Mouse (Mus musculus): Measurements from ENCODE around the gene Gnb3.

DNA sequence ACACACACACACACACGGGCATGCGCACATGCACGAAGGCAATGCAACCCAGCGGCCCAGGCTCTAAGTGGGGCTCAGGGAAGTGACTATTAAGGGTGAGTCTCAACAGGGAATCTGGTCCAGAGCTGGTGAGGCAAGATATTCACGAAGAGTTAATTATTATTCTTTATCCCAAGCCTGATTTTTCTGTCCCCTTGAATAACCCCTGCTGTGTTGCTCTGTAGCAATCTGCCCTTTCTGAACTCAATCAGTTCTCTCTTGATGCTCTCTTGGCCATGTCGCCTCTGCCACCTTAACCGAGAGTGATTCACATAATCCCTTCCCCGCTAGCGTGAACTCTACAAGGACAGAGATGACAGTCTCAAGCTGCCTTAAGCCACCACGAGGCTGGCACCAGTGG is 43.3 kb upstream of the Gnb3 start:
- TF ChIP-seq CTCF (IDR thresholded peaks at IDR 0.05; ENCODE audit: borderline replicate concordance, control insufficient read depth, extremely low read depth, insufficient read depth, low read length, poor library complexity) (no peak), POLR2A (IDR thresholded peaks at IDR 0.05; ENCODE audit: control insufficient read depth, extremely low read depth, insufficient read depth, low read length, poor library complexity) (no peak)
